Mouse (Mus musculus) embryonic facial prominence, embryonic 11.5 days (tissue): ENCODE results near the gene Tead1. TPM values are rescaled to one million over a fixed set of nuclear protein-coding genes. Genes with fewer than 3 reads are reported as not detected.
A peak's percentile ranks its signal among the peaks of the same experiment; 100 is the strongest.

Source experiments
- ATAC-seq: fragments of 200-750 bp; cut with Nextera tagmentation; replicated peaks from 2 replicates; pipeline ENCODE4 v1.8.0; 2017; ENCODE audit warnings: low read depth; ENCODE audit not compliant: insufficient number of reproducible peaks, low FRiP score, low TSS enrichment
- DNase-seq: peaks from one replicate; pipeline ENCODE4 v3.0.0-alpha.2; 2015; ENCODE audit warnings: low spot score
- H3K27ac ChIP-seq: fragments of 300-500 bp; sonication (generic); replicated peaks from 2 replicates; pipeline ENCODE4 v1.5.1; 2014; ENCODE audit warnings: mild to moderate bottlenecking, low read depth, low read length, control low read depth
- H3K27me3 ChIP-seq: fragments of 300-500 bp; sonication (generic); 2 replicates; pipeline ENCODE4 v1.6.1; 2014; ENCODE audit warnings: mild to moderate bottlenecking, low read length, moderate library complexity, mixed read lengths; ENCODE audit not compliant: control insufficient read depth, insufficient read depth
- H3K36me3 ChIP-seq: fragments of 300-500 bp; sonication (generic); replicated peaks from 2 replicates; pipeline ENCODE4 v1.6.1; 2014; ENCODE audit warnings: low read depth, mild to moderate bottlenecking, low read length, moderate library complexity, mixed read lengths; ENCODE audit not compliant: control insufficient read depth, insufficient read depth
- H3K4me1 ChIP-seq: fragments of 300-500 bp; sonication (generic); 2 replicates; pipeline ENCODE4 v1.6.1; 2014; ENCODE audit warnings: low read length, mixed read lengths; ENCODE audit not compliant: control insufficient read depth, insufficient read depth
- H3K4me2 ChIP-seq: fragments of 300-500 bp; sonication (generic); 2 replicates; pipeline ENCODE4 v1.6.1; 2014; ENCODE audit warnings: low read depth, mild to moderate bottlenecking, control low read depth, low read length, moderate library complexity
- H3K4me3 ChIP-seq: fragments of 300-500 bp; sonication (generic); 2 replicates; pipeline ENCODE4 v1.5.1; 2014; ENCODE audit warnings: low read depth, low read length, control low read depth
- H3K9ac ChIP-seq: fragments of 300-500 bp; sonication (generic); replicated peaks from 2 replicates; pipeline ENCODE4 v1.6.1; 2014; ENCODE audit warnings: mild to moderate bottlenecking, control low read depth, low read length
- H3K9me3 ChIP-seq: fragments of 300-500 bp; sonication (generic); replicated peaks from 2 replicates; pipeline ENCODE4 v1.6.1; 2016; ENCODE audit warnings: mild to moderate bottlenecking, low read length, inconsistent platforms, mixed read lengths; ENCODE audit not compliant: control insufficient read depth
- WGBS: fragments of 180-500 bp; shearing (Covaris S2); extraction: QIAGEN DNeasy Blood & Tissue Kit; methylation state at CpG from one replicate; pipeline ENCODE4 v1.1.7; 2014; 5-methylcytosine and 5-hydroxymethylcytosine counted together
- polyA plus RNA-seq: library from polyadenylated mRNA; unstranded; fragments of >200 nt; fragmentation: Nextera tagmentation; extraction: Ambion mirVana; gene quantifications from 2 replicates; pipeline ENCODE4 v1.2.1, GENCODE M21; 2014

The Tead1 gene
- polyA plus RNA-seq, 1 experiment from 2014 or later, result 16.7 TPM

GRCm38 (mm10) chr7:112813163-112813562, 134.0 kb downstream of the Tead1 start:
- 93% methylated on average over 7 of the region's 7 CpGs for WGBS
- H3K4me2 ChIP-seq, result no peak overlapping the region
- no peak for ATAC-seq

GRCm38 (mm10) chr7:112813731-112814306, 134.7 kb downstream of the Tead1 start:
- Histone ChIP-seq H3K9ac (no peak overlapping the region), H3K36me3 (no peaks in the 10 kb centered on the region), H3K4me3 (no peak overlapping the region), H3K4me2 (no peak overlapping the region), H3K27me3 (no peaks in the 10 kb centered on the region), H3K9me3 (no peaks in the 10 kb centered on the region), H3K27ac (no peak overlapping the region), H3K4me1 (peaks cover 5% of the 10 kb centered on the region)
- WGBS, result 84% methylated on average over 8 of the region's 8 CpGs
- no peak for ATAC-seq
- no peak for DNase-seq

More at GRCm38 (mm10) chr7:112813163-112813562, 134.0 kb downstream of the Tead1 start:
- Histone ChIP-seq H3K9me3 (no peaks in the 10 kb centered on the region), H3K36me3 (no peaks in the 10 kb centered on the region), H3K9ac (no peak overlapping the region), H3K27me3 (no peaks in the 10 kb centered on the region), H3K27ac (no peak overlapping the region), H3K4me1 (peaks cover 5% of the 10 kb centered on the region), H3K4me3 (no peak overlapping the region)
- DNase-seq, result no peak

GRCm38 (mm10) chr7:112816016-112816415, 136.9 kb downstream of the Tead1 start:
- H3K4me1 ChIP-seq, result no peaks in the 10 kb centered on the region
- WGBS, result 66% methylated on average over 5 of the region's 5 CpGs

GRCm38 (mm10) chr7:112819833-112820232, 140.7 kb downstream of the Tead1 start:
- Histone ChIP-seq H3K27me3 (no peaks in the 10 kb centered on the region), H3K4me2 (no peak overlapping the region), H3K27ac (no peak overlapping the region), H3K36me3 (no peaks in the 10 kb centered on the region), H3K9ac (no peak overlapping the region), H3K4me3 (no peak overlapping the region), H3K4me1 (peaks cover 4% of the 10 kb centered on the region), H3K9me3 (no peaks in the 10 kb centered on the region)
- DNase-seq, result no peak
- no peak for ATAC-seq
- WGBS, result 79% methylated on average over 4 of the region's 4 CpGs

More at GRCm38 (mm10) chr7:112816016-112816415, 136.9 kb downstream of the Tead1 start:
- Histone ChIP-seq H3K4me3 (no peak overlapping the region), H3K4me2 (no peak overlapping the region), H3K9me3 (no peaks in the 10 kb centered on the region), H3K36me3 (no peaks in the 10 kb centered on the region), H3K9ac (no peak overlapping the region), H3K27ac (no peak overlapping the region), H3K27me3 (no peaks in the 10 kb centered on the region)
- no peak for ATAC-seq
- no peak for DNase-seq

- peak; percentile 49 for DNase-seq
- ATAC-seq, result no peak
- Histone ChIP-seq H3K4me2 (no peak overlapping the region), H3K27ac (peak overlapping the region; percentile 7; the same call in 1 of the 2 replicates), H3K9ac (no peak overlapping the region), H3K9me3 (no peaks in the 10 kb centered on the region), H3K36me3 (no peaks in the 10 kb centered on the region), H3K27me3 (no peaks in the 10 kb centered on the region), H3K4me3 (no peak overlapping the region), H3K4me1 (peaks cover 15% of the 10 kb centered on the region)
- 14% methylated on average over 5 of the region's 5 CpGs for WGBS
Measured at GRCm38 (mm10) chr7:112822879-112823278, 143.8 kb downstream of the Tead1 start.

- ATAC-seq (peak; percentile 46; the same call in 1 of the 2 replicates), DNase-seq (peak; percentile 80)
- Histone ChIP-seq H3K4me2 (no peak overlapping the region), H3K4me1 (peaks cover 18% of the 10 kb centered on the region), H3K27me3 (no peaks in the 10 kb centered on the region), H3K9ac (0 out of 2 replicates have a peak overlapping the region, but pooled peaks have one; percentile 2), H3K9me3 (no peaks in the 10 kb centered on the region), H3K36me3 (no peaks in the 10 kb centered on the region), H3K4me3 (no peak overlapping the region), H3K27ac (0 out of 2 replicates have a peak overlapping the region, but pooled peaks have one; percentile 38)
- WGBS, result 0% methylated on average over 5 of the region's 5 CpGs
Measured at GRCm38 (mm10) chr7:112823621-112824020, 144.5 kb downstream of the Tead1 start.

GRCm38 (mm10) chr7:112825339-112825781, 146.2 kb downstream of the Tead1 start:
- Histone ChIP-seq H3K9me3 (no peaks in the 10 kb centered on the region), H3K4me1 (peaks cover 18% of the 10 kb centered on the region), H3K4me3 (no peak overlapping the region), H3K27ac (peak overlapping the region; percentile 65), H3K36me3 (no peaks in the 10 kb centered on the region), H3K9ac (0 out of 2 replicates have a peak overlapping the region, but pooled peaks have one; percentile 15), H3K27me3 (no peaks in the 10 kb centered on the region), H3K4me2 (no peak overlapping the region; the same call in 1 of the 2 replicates)
- ATAC-seq (no peak), DNase-seq (peak; percentile 47)
- 13% methylated on average over 11 of the region's 11 CpGs for WGBS

GRCm38 (mm10) chr7:112826114-112826911, 147.2 kb downstream of the Tead1 start:
- H3K9ac ChIP-seq, result 0 out of 2 replicates have a peak overlapping the region, but pooled peaks have one; percentile 15
- no peaks in the 10 kb centered on the region for H3K27me3 ChIP-seq
- ATAC-seq (peak; percentile 93), DNase-seq (peak; percentile 92)
- peak overlapping the region; percentile 65 for H3K27ac ChIP-seq
- WGBS, result 9% methylated on average over 17 of the region's 17 CpGs
- H3K4me1 ChIP-seq, result peaks cover 18% of the 10 kb centered on the region
- no peak overlapping the region for H3K4me3 ChIP-seq
- H3K9me3 ChIP-seq, result no peaks in the 10 kb centered on the region
- H3K4me2 ChIP-seq, result peak overlapping the region; percentile 24; the same call in 1 of the 2 replicates
- H3K36me3 ChIP-seq, result no peaks in the 10 kb centered on the region
